Mouse (Mus musculus): ENCODE results near the gene Wnt1.

GRCm38 (mm10) chr15:98830736-98831683, 41.4 kb downstream of the Wnt1 start, which contains the start of gene Prkag1:
- TF ChIP-seq POLR2A (IDR thresholded peaks at IDR 0.05; ENCODE audit: control insufficient read depth, extremely low read depth, insufficient read depth, low read length, poor library complexity) = peak; percentile 74
- peak; percentile 76; the same call in 1 of the 2 replicates for TF ChIP-seq CTCF (IDR thresholded peaks at IDR 0.05; ENCODE audit: borderline replicate concordance, control insufficient read depth, extremely low read depth, insufficient read depth, low read length, poor library complexity)
